ENCODE assay signal across 20 mouse cellular contexts in the genomic region with DNA sequence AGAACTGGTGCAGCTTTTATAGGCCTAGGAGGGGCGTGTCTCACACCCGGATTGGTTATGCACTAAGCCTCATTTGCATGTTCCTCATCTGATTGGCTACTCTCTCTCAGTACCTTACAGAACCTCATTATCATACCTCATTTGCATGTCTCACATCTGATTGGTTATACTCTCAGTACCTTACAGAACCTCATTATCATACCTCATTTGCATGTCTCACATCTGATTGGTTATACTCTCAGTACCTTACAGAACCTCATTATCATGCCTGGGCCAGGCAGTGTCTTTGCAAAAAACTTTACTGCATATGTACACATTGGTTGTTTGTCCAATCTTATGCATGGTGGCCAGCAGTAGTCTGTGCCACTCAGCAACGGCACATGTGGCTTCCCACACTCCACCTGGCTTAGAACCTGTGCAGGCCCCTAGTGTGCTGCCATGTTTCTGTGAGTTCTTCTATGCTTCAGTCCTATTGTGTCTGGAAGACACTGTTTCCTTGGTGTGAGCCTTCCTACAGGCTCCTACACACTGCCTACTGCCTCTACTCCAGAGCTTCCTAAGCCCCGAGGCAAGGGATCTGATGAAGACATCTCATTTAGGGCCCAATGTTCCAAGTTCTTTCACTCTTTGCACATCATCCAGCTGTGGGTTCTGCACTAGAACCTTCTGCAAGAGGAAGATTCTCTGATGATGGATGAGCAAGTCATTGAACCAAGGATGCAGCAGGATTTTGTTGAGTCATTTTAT. TPM values are rescaled to one million over a fixed set of nuclear protein-coding genes. Genes with fewer than 3 reads are reported as not detected.
DNase-seq lines count a peak whose midpoint lies in the region; ATAC-seq and TF ChIP-seq lines count a peak whose summit lies in the region.
"Not testable (repeated sequence)": the region's sequence is repeated elsewhere in the genome, so short reads cannot be mapped to it uniquely, and the experiment has no call there.
"Had no signal": no experiment of that assay in that cellular context is flagged by ENCODE, and none has a peak within 500 bp of the region (broad histone marks: within the 10 kb centered on the region; RNA-seq: fewer than 3 reads in every experiment).

No protein-coding gene starts in this region.

- H3K27ac ChIP-seq in embryonic facial prominence, embryonic 12.5 days; forebrain, postnatal 0 days (ENCODE audit: low read depth, low read length); hindbrain, embryonic 11.5 days (ENCODE audit: low read depth, low read length); intestine, embryonic 16.5 days (ENCODE audit: low read length); limb, embryonic 14.5 days (replicated peaks; ENCODE audit: low read depth, low read length); lung, embryonic 14.5 days (ENCODE audit: low read depth); midbrain, embryonic 16.5 days (ENCODE audit: low read length); stomach, postnatal 0 days (replicated peaks): not testable (repeated sequence)

- not testable (repeated sequence) for H3K36me3 ChIP-seq in embryonic facial prominence, embryonic 12.5 days; forebrain, postnatal 0 days (ENCODE audit: insufficient read depth); hindbrain, embryonic 11.5 days (ENCODE audit: control insufficient read depth, insufficient read depth, low read length); intestine, embryonic 16.5 days (ENCODE audit: control insufficient read depth, insufficient read depth, low read length); limb, embryonic 14.5 days (ENCODE audit: control insufficient read depth, insufficient read depth, low read length); lung, embryonic 14.5 days (ENCODE audit: insufficient read depth); midbrain, embryonic 16.5 days (ENCODE audit: control insufficient read depth, insufficient read depth, low read length); stomach, postnatal 0 days (ENCODE audit: control insufficient read depth, insufficient read depth, low read length)

- WGBS in embryonic facial prominence, embryonic 12.5 days, result 82% methylated on average over 4 of the region's 4 CpGs
- WGBS in forebrain, postnatal 0 days, result 86% methylated on average over 4 of the region's 4 CpGs
- 86% methylated on average over 4 of the region's 4 CpGs for WGBS in hindbrain, embryonic 11.5 days
- 77% methylated on average over 4 of the region's 4 CpGs for WGBS in intestine, embryonic 16.5 days
- 84% methylated on average over 4 of the region's 4 CpGs for WGBS in limb, embryonic 14.5 days
- 83% methylated on average over 4 of the region's 4 CpGs for WGBS in lung, embryonic 14.5 days
- WGBS in midbrain, embryonic 16.5 days, result 84% methylated on average over 4 of the region's 4 CpGs
- WGBS in stomach, postnatal 0 days, result 80% methylated on average over 4 of the region's 4 CpGs

- TF ChIP-seq CTCF in forebrain, postnatal 0 days (IDR thresholded peaks at IDR 0.05; ENCODE audit: low read depth); lung, embryonic 14.5 days (IDR thresholded peaks at IDR 0.05; ENCODE audit: low read depth); stomach, postnatal 0 days (IDR thresholded peaks at IDR 0.05; ENCODE audit: low read depth): not testable (repeated sequence)

- H3K4me1 ChIP-seq in embryonic facial prominence, embryonic 12.5 days; forebrain, postnatal 0 days (ENCODE audit: insufficient read depth); hindbrain, embryonic 11.5 days (replicated peaks; ENCODE audit: control insufficient read depth, insufficient read depth, low read length); intestine, embryonic 16.5 days (ENCODE audit: control insufficient read depth, insufficient read depth, low read length); limb, embryonic 14.5 days (ENCODE audit: control insufficient read depth, insufficient read depth, low read length); lung, embryonic 14.5 days (ENCODE audit: insufficient read depth); midbrain, embryonic 16.5 days (ENCODE audit: control insufficient read depth, insufficient read depth, low read length); stomach, postnatal 0 days (replicated peaks; ENCODE audit: control insufficient read depth, insufficient read depth): not testable (repeated sequence)

- H3K9me3 ChIP-seq in embryonic facial prominence, embryonic 12.5 days, result peaks cover 14% of the 10 kb centered on the region; the same call in 1 of the 2 replicates
- peaks cover 11% of the 10 kb centered on the region for H3K9me3 ChIP-seq in forebrain, postnatal 0 days (ENCODE audit: low read length)
- peaks cover 12% of the 10 kb centered on the region for H3K9me3 ChIP-seq in hindbrain, embryonic 11.5 days (ENCODE audit: control insufficient read depth, low read length)
- H3K9me3 ChIP-seq in intestine, embryonic 16.5 days (ENCODE audit: control insufficient read depth, low read length); stomach, postnatal 0 days (ENCODE audit: control insufficient read depth, low read length): not testable (repeated sequence)
- H3K9me3 ChIP-seq in limb, embryonic 14.5 days (ENCODE audit: control insufficient read depth, low read length), result peaks cover 14% of the 10 kb centered on the region
- H3K9me3 ChIP-seq in lung, embryonic 14.5 days (ENCODE audit: low read depth, low read length), result peaks cover 12% of the 10 kb centered on the region; the same call in 1 of the 2 replicates
- peaks cover 18% of the 10 kb centered on the region for H3K9me3 ChIP-seq in midbrain, embryonic 16.5 days (replicated peaks; ENCODE audit: control insufficient read depth, low read length, poor library complexity, severe bottlenecking)

- H3K27me3 ChIP-seq in embryonic facial prominence, embryonic 12.5 days; forebrain, postnatal 0 days (ENCODE audit: insufficient read depth, low read length); hindbrain, embryonic 11.5 days (ENCODE audit: control insufficient read depth, insufficient read depth, low read length); intestine, embryonic 16.5 days (replicated peaks; ENCODE audit: control insufficient read depth, insufficient read depth, low read length); limb, embryonic 14.5 days (ENCODE audit: control insufficient read depth, insufficient read depth, low read length); lung, embryonic 14.5 days (ENCODE audit: insufficient read depth, low read length); midbrain, embryonic 16.5 days (ENCODE audit: control insufficient read depth, insufficient read depth, low read depth, low read length); stomach, postnatal 0 days (ENCODE audit: control insufficient read depth, insufficient read depth, low read length): not testable (repeated sequence)

- not testable (repeated sequence) for TF ChIP-seq POLR2A in limb, embryonic 14.5 days (IDR thresholded peaks at IDR 0.05; ENCODE audit: borderline replicate concordance, extremely low read depth, insufficient read depth, insufficient read length)

- H3K9ac ChIP-seq in embryonic facial prominence, embryonic 12.5 days; forebrain, postnatal 0 days; hindbrain, embryonic 11.5 days (ENCODE audit: low read depth, low read length); intestine, embryonic 16.5 days (ENCODE audit: low read depth, low read length); limb, embryonic 14.5 days (ENCODE audit: low read depth, low read length, severe bottlenecking); lung, embryonic 14.5 days; midbrain, embryonic 16.5 days (ENCODE audit: low read depth, low read length); stomach, postnatal 0 days (ENCODE audit: low read length): not testable (repeated sequence)

- DNase-seq in forebrain, postnatal 0 days; hindbrain, embryonic 11.5 days (ENCODE audit: low spot score); limb, embryonic 14.5 days (ENCODE audit: low spot score); lung, embryonic 14.5 days; stomach, postnatal 0 days (ENCODE audit: low spot score): not testable (repeated sequence)

- peak; percentile 93 for ATAC-seq in embryonic facial prominence, embryonic 12.5 days (ENCODE audit: insufficient number of reproducible peaks, insufficient read depth, low FRiP score, low TSS enrichment)
- ATAC-seq in forebrain, postnatal 0 days, result peak; percentile 51
- peak; percentile 93 for ATAC-seq in hindbrain, embryonic 11.5 days (ENCODE audit: low FRiP score)
- peak; percentile 73; the same call in 1 of the 2 replicates for ATAC-seq in intestine, embryonic 16.5 days
- peak; percentile 68 for ATAC-seq in limb, embryonic 14.5 days (ENCODE audit: low FRiP score, low read depth)
- peak; percentile 73 for ATAC-seq in lung, embryonic 14.5 days (ENCODE audit: insufficient read depth)
- peak; percentile 80 for ATAC-seq in midbrain, embryonic 16.5 days
- ATAC-seq in stomach, postnatal 0 days (ENCODE audit: low FRiP score, low TSS enrichment), result peak; percentile 88

- not testable (repeated sequence) for H3K4me3 ChIP-seq in embryonic facial prominence, embryonic 12.5 days; forebrain, postnatal 0 days (ENCODE audit: low read depth, low read length); hindbrain, embryonic 11.5 days (ENCODE audit: low read depth, low read length); intestine, embryonic 16.5 days (ENCODE audit: low read length); limb, embryonic 14.5 days (replicated peaks; ENCODE audit: low read length); lung, embryonic 14.5 days (ENCODE audit: low read depth, low read length); midbrain, embryonic 16.5 days (ENCODE audit: low read depth, low read length); stomach, postnatal 0 days (ENCODE audit: low read depth, low read length)

- TF ChIP-seq EP300 in stomach, postnatal 0 days (optimal IDR thresholded peaks at IDR 0.05), result not testable (repeated sequence)

- not testable (repeated sequence) for H3K4me2 ChIP-seq in embryonic facial prominence, embryonic 12.5 days (replicated peaks); forebrain, postnatal 0 days (ENCODE audit: low read depth); hindbrain, embryonic 11.5 days (replicated peaks; ENCODE audit: low read depth, low read length); intestine, embryonic 16.5 days (ENCODE audit: low read depth, low read length); limb, embryonic 14.5 days (replicated peaks; ENCODE audit: low read depth, low read length, severe bottlenecking); lung, embryonic 14.5 days; midbrain, embryonic 16.5 days (ENCODE audit: low read length); stomach, postnatal 0 days (replicated peaks; ENCODE audit: low read depth)

RNA-seq across cellular contexts. Expression of a gene that starts 29.0 kb away (rescaled TPM):
- not detected in 2 replicates for polyA plus RNA-seq in embryonic facial prominence, embryonic 12.5 days (2016; fragmentation: Nextera tagmentation; extraction: Ambion mirVana)
- total RNA-seq in forebrain, postnatal 0 days (2014; rRNA removed), result not detected in 2 replicates
- polyA plus RNA-seq in forebrain, postnatal 0 days (2015; fragmentation: Nextera tagmentation; extraction: Ambion mirVana), result not detected in 2 replicates
- not detected in 2 replicates for polyA plus RNA-seq in hindbrain, embryonic 11.5 days (2014; fragmentation: Nextera tagmentation; extraction: Ambion mirVana)
- not detected in 2 replicates for polyA plus RNA-seq in intestine, embryonic 16.5 days (2015; fragmentation: Nextera tagmentation; extraction: Ambion mirVana)
- polyA plus RNA-seq in limb, embryonic 14.5 days (2012; rRNA removed), result not detected in 2 replicates
- not detected in 2 replicates for polyA plus RNA-seq in limb, embryonic 14.5 days (2014; fragmentation: Nextera tagmentation; extraction: Ambion mirVana)
- not detected in 2 replicates for polyA plus RNA-seq in lung, embryonic 14.5 days (2014; fragmentation: Nextera tagmentation; extraction: Ambion mirVana)
- not detected in 2 replicates for polyA plus RNA-seq in midbrain, embryonic 16.5 days (2015; fragmentation: Nextera tagmentation; extraction: Ambion mirVana)
- polyA plus RNA-seq in stomach, postnatal 0 days (2015; fragmentation: Nextera tagmentation; extraction: Ambion mirVana), result not detected in 2 replicates
- total RNA-seq: adrenal gland, postnatal 36 days; gastrocnemius, postnatal 36 days; heart, postnatal 10 days; layer of hippocampus, postnatal 10 days; left cerebral cortex, postnatal 10 days; megakaryocyte, adult 5-6 weeks had no signal
- polyA plus RNA-seq: erythroblast, embryonic 14.5 days; inflammation-experienced regulatory T-cells, adult 6 months; lung, adult 2 months; myocyte; Patski; spleen, adult 2 months had no signal
